In genomic region chr10:8227705-8228374, GRCm38 (mm10) we compare ENCODE assay signal across 7 mouse cellular contexts.
DNase-seq lines count a peak whose midpoint lies in the region; ATAC-seq and TF ChIP-seq lines count a peak whose summit lies in the region.

No protein-coding gene starts in this region.

- H3K4me3 ChIP-seq in kidney, adult 2 months (ENCODE audit: insufficient read depth, low read depth, low read length), result no peak overlapping the region

- H3K36me3 ChIP-seq in kidney, adult 2 months (ENCODE audit: control insufficient read depth, insufficient read depth, low read length), result no peaks in the 10 kb centered on the region

- H3K27ac ChIP-seq in kidney, adult 2 months (ENCODE audit: insufficient read depth, low read depth, low read length), result no peak overlapping the region

- no peak for TF ChIP-seq CTCF in kidney, adult 2 months (conservative IDR thresholded peaks at IDR 0.05; ENCODE audit: insufficient read depth, insufficient read length, low read depth, low read length)

- WGBS in kidney, adult 2 months, result 57% methylated on average over 5 of the region's 5 CpGs

- ATAC-seq in CD4-positive, CD25-positive, alpha-beta regulatory T cell, adult 4 months, result no peak

- DNase-seq in kidney, postnatal 10 days, result peak; percentile 34
- DNase-seq in kidney, adult 2 months, result no peak
- DNase-seq in brain, embryonic 18.5 days (ENCODE audit: low read depth, low spot score), result peak; percentile 65
- peak; percentile 43 to 58 for DNase-seq in cerebellum, postnatal 10 days
- peak; percentile 36 to 42 for DNase-seq in left cerebral cortex, postnatal 10 days (ENCODE audit: extremely low spot score in 1 of 2, low spot score in 2 of 2)
- DNase-seq in yolk sac, embryonic 10.5 days (ENCODE audit: low spot score), result no peak

- intact Hi-C loops in left cerebral cortex, postnatal 10 days (cut with DNase I), result no loop called here

- no peak for TF ChIP-seq POLR2A in kidney, adult 2 months (IDR thresholded peaks at IDR 0.05; ENCODE audit: low read depth, low read length)

- H3K27me3 ChIP-seq in kidney, adult 2 months (replicated peaks; ENCODE audit: control insufficient read depth, insufficient read depth, low read length), result no peaks in the 10 kb centered on the region

- H3K4me1 ChIP-seq in kidney, adult 2 months (ENCODE audit: control insufficient read depth, insufficient read depth, low read length), result no peaks in the 10 kb centered on the region

Comparison
In these comparisons a context has a peak if more than half of its experiments do, and no peak if none do; other contexts are left out.
1. DNase-seq: peak in kidney, postnatal 10 days (single experiment), brain, embryonic 18.5 days (single experiment), cerebellum, postnatal 10 days (2 of 2) and left cerebral cortex, postnatal 10 days (2 of 2); none in kidney, adult 2 months (single experiment) and yolk sac, embryonic 10.5 days (single experiment).